Mouse (Mus musculus) limb, embryonic 14.5 days (tissue): ENCODE measurements around the gene Gpr158. TPM values are rescaled to one million over a fixed set of nuclear protein-coding genes. Genes with fewer than 3 reads are reported as not detected.

Experiments
- ATAC-seq: fragments of 200-750 bp; cut with Nextera tagmentation; 2 replicates; pipeline ENCODE4 v1.8.0; 2017; ENCODE audit warnings: low read depth, moderate number of reproducible peaks, moderate TSS enrichment; ENCODE audit not compliant: low FRiP score
- DNase-seq: peaks from one replicate; pipeline ENCODE4 v3.0.0-alpha.2; 2015; ENCODE audit warnings: low spot score
- H3K27ac ChIP-seq: fragments of 300-500 bp; sonication (generic); replicated peaks from 2 replicates; pipeline ENCODE4 v1.5.1; 2014; ENCODE audit warnings: low read depth, mild to moderate bottlenecking, low read length, moderate library complexity, mixed read lengths
- H3K27me3 ChIP-seq: fragments of 300-500 bp; sonication (generic); 2 replicates; pipeline ENCODE4 v1.6.1; 2014; ENCODE audit warnings: low read length, mixed read lengths; ENCODE audit not compliant: control insufficient read depth, insufficient read depth
- H3K36me3 ChIP-seq: fragments of 300-500 bp; sonication (generic); 2 replicates; pipeline ENCODE4 v1.6.1; 2014; ENCODE audit warnings: mild to moderate bottlenecking, low read length, moderate library complexity, mixed read lengths; ENCODE audit not compliant: control insufficient read depth, insufficient read depth
- H3K4me1 ChIP-seq: fragments of 300-500 bp; sonication (generic); 2 replicates; pipeline ENCODE4 v1.6.1; 2014; ENCODE audit warnings: antibody characterized with exemption, low read length, mixed read lengths; ENCODE audit not compliant: control insufficient read depth, insufficient read depth
- H3K4me2 ChIP-seq: fragments of 300-500 bp; sonication (generic); replicated peaks from 2 replicates; pipeline ENCODE4 v1.6.1; 2014; ENCODE audit warnings: low read depth, mild to moderate bottlenecking, low read length, moderate library complexity; ENCODE audit not compliant: severe bottlenecking
- H3K4me3 ChIP-seq: fragments of 300-500 bp; sonication (generic); replicated peaks from 2 replicates; pipeline ENCODE4 v1.5.1; 2014; ENCODE audit warnings: low read length
- H3K9ac ChIP-seq: fragments of 300-500 bp; sonication (generic); 2 replicates; pipeline ENCODE4 v1.6.1; 2014; ENCODE audit warnings: mild to moderate bottlenecking, low read depth, low read length, moderate library complexity; ENCODE audit not compliant: severe bottlenecking
- H3K9me3 ChIP-seq: fragments of 300-500 bp; sonication (generic); 2 replicates; pipeline ENCODE4 v1.6.1; 2016; ENCODE audit warnings: low read length; ENCODE audit not compliant: control insufficient read depth
- POLR2A ChIP-seq: fragments of 200-500 bp; IDR thresholded peaks from 2 replicates; pipeline ENCODE4 v1.8.0; 2012; ENCODE audit warnings: inconsistent platforms, mild to moderate bottlenecking, moderate library complexity, borderline replicate concordance; ENCODE audit not compliant: insufficient read depth, insufficient read length; ENCODE audit errors: extremely low read depth
- WGBS: fragments of 180-500 bp; shearing (Covaris S2); extraction: QIAGEN DNeasy Blood & Tissue Kit; methylation state at CpG from one replicate; pipeline ENCODE4 v1.1.7; 2014; 5-methylcytosine and 5-hydroxymethylcytosine counted together
- polyA plus RNA-seq, 2 experiments: library from polyadenylated mRNA; depleted of rRNA in 1 of 2; stranded (reverse) in 1 of 2; unstranded in 1 of 2; fragments of >200 nt; fragmentation: Nextera tagmentation in 1 of 2; extraction: Ambion mirVana in 1 of 2; gene quantifications; 2 replicates each; pipeline versions ENCODE4 v1.2.1 to v1.2.3; 2012 to 2014

The Gpr158 gene
- polyA plus RNA-seq, 2 experiments = 0.01 TPM; not detected in 1

DNA sequence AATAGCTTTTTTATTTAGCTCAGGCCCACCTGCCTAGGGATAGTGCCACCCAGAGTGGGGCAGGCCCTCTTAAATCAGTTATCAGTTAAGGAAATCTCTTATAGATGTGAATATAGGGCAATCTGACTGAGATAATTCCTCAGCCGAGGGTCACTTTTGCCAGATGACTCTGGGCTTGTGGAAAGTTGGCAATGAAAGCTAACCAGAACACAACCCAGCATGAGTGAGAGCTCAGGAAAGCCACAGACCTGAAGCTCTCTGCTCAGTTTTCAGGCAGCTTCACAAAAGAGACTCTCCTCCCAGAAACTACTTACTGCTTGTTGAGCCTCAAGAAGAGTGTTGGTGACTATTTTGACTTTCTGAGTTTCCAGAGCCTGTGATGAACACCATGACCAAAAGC, 264.8 kb downstream of the Gpr158 start:
- no peak overlapping the region for H3K9ac ChIP-seq
- TF ChIP-seq POLR2A = no peak
- DNase-seq (no peak), ATAC-seq (no peak)
- H3K27ac ChIP-seq = no peak overlapping the region
- H3K27me3 ChIP-seq = no peaks in the 10 kb centered on the region
- H3K36me3 ChIP-seq = no peaks in the 10 kb centered on the region
- WGBS = 69% methylated on average over 1 of the region's 1 CpGs
- no peak overlapping the region for H3K4me2 ChIP-seq
- no peaks in the 10 kb centered on the region for H3K4me1 ChIP-seq
- H3K9me3 ChIP-seq = no peaks in the 10 kb centered on the region
- H3K4me3 ChIP-seq = no peak overlapping the region

DNA sequence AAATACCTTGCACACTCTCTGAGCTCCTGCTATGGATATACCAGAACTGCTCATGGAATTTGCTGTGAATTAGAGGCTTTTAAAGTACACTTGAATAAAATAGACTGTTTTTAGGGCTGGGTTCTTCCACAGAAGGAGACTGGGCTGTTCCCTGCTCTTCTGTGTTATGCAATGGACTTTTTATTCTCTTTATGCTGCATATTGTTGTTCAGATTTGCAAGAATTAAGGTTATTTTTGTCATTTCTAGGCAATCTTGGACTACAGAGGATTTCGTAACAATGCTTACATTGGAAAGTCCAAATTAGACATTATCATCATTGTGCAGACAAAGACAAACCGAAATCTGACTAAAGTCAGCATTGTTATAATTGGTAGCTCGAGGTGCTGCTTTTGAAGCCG, 298.4 kb downstream of the Gpr158 start:
- Histone ChIP-seq H3K4me1 (no peaks in the 10 kb centered on the region), H3K4me2 (no peak overlapping the region), H3K27me3 (no peaks in the 10 kb centered on the region), H3K36me3 (no peaks in the 10 kb centered on the region), H3K9me3 (no peaks in the 10 kb centered on the region), H3K9ac (no peak overlapping the region), H3K4me3 (no peak overlapping the region), H3K27ac (no peak overlapping the region)
- TF ChIP-seq POLR2A = no peak
- no peak for ATAC-seq
- DNase-seq = no peak
- 74% methylated on average over 4 of the region's 4 CpGs for WGBS

DNA sequence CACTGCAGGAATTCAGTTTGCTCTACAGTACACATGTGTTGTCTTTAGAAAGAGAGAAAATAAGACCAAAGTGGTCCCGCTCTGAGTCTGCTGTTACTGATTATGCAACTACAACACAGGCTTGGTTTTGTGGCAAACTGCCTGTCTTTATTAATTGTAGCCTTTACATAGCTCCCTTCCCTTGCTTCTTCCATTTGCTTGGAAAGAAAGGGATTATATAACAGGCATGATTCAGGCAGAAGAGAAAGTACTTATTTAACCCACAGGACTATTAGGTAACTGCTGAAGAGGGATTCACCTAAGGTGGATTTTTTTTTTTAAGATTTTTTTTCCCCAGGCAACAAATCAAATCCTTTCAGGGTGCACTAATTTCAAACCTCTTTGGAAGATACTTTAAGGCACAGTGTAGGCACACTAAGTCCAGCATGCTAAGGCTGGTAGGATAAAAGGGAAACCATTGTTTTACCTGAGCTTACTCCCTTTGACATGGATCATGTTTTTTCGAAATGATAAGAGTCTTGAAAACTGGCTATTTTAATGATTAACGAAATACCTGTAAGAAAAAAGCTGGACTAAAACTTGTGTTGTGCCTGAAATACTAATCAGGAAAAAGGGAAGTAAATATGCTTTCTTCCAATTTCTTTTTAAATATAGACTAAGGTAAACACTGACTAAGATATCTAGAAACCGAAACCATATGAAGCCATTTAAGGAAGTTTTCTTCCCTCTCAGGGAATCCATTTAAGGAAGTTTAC, 308.9 kb downstream of the Gpr158 start:
- Histone ChIP-seq H3K9me3 (no peaks in the 10 kb centered on the region), H3K4me3 (no peak overlapping the region), H3K4me1 (no peaks in the 10 kb centered on the region), H3K36me3 (no peaks in the 10 kb centered on the region), H3K27ac (no peak overlapping the region), H3K27me3 (no peaks in the 10 kb centered on the region), H3K9ac (no peak overlapping the region), H3K4me2 (no peak overlapping the region)
- WGBS = 80% methylated on average over 4 of the region's 4 CpGs
- DNase-seq = no peak
- no peak for TF ChIP-seq POLR2A
- ATAC-seq = no peak

DNA sequence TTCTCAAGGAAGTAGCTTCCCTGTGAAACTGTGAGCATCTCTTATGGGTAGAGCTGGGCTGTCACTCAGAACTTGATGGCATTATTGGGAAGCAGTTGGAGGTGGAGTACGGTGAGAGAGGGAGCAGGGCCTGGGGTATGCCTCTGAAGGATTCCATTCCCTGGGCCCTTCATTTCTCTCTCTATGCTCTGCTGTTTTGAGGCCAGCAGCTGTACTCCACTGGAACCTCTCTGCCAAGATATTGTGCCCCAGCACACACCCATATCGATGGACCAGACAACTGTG, 309.4 kb downstream of the Gpr158 start:
- H3K4me2 ChIP-seq = no peak overlapping the region
- 81% methylated on average over 2 of the region's 2 CpGs for WGBS
- TF ChIP-seq POLR2A = no peak
- no peak for ATAC-seq
- no peaks in the 10 kb centered on the region for H3K27me3 ChIP-seq
- no peak overlapping the region for H3K27ac ChIP-seq
- no peak overlapping the region for H3K4me3 ChIP-seq
- H3K9ac ChIP-seq = no peak overlapping the region
- H3K36me3 ChIP-seq = no peaks in the 10 kb centered on the region
- DNase-seq = no peak
- no peaks in the 10 kb centered on the region for H3K4me1 ChIP-seq
- no peaks in the 10 kb centered on the region for H3K9me3 ChIP-seq

DNA sequence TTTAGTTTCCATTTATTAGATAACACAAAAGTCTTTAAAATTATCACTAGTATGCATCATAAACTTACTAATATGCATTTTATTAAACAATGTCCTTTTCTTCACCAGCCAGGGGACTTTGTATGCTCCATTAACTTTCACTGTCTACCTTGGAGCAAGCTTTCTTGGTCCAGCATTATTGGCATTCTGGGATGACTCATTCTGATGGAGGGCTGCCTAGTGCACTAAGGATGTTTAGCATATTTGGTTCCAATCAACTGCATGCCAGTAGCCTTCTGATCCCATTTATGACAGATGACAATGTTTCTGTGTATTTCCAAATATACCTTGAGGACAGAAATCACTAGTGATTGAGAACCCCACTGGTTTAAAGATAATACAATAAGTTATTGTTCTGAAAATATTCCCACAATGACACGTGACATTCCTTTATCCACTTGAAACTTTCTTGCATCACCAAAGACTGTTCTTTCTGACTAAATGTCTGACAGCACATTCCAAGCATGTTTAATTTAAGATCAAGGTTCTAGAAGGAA, 313.5 kb downstream of the Gpr158 start:
- H3K4me2 ChIP-seq = no peak overlapping the region
- no peak for TF ChIP-seq POLR2A
- 83% methylated on average over 1 of the region's 1 CpGs for WGBS
- H3K27me3 ChIP-seq = no peaks in the 10 kb centered on the region
- H3K36me3 ChIP-seq = no peaks in the 10 kb centered on the region
- no peaks in the 10 kb centered on the region for H3K4me1 ChIP-seq
- no peak overlapping the region for H3K9ac ChIP-seq
- DNase-seq (no peak), ATAC-seq (no peak)
- H3K9me3 ChIP-seq = no peaks in the 10 kb centered on the region
- H3K27ac ChIP-seq = no peak overlapping the region
- H3K4me3 ChIP-seq = no peak overlapping the region
